Mouse (Mus musculus) layer of hippocampus, adult 2 months (tissue): ENCODE data around the gene Mthfd2. TPM values are rescaled to one million over a fixed set of nuclear protein-coding genes. Genes with fewer than 3 reads are reported as not detected.

ENCODE experiments used
- DNase-seq, 2 experiments: peaks; one replicate each; pipeline ENCODE4 v3.0.0; 2022; ENCODE audit warnings: low spot score in 2 of 2
- H3K27ac ChIP-seq: fragments of 200-600 bp; 2 replicates; pipeline ENCODE4 v1.8.1; 2022
- H3K4me3 ChIP-seq: fragments of 200-600 bp; 2 replicates; pipeline ENCODE4 v1.8.1; 2022; ENCODE audit warnings: mild to moderate bottlenecking
- CTCF ChIP-seq: fragments of 200-600 bp; conservative IDR thresholded peaks from 2 replicates; pipeline ENCODE4 v1.8.1; 2022; ENCODE audit warnings: antibody characterized with exemption, mild to moderate bottlenecking, moderate library complexity
- total RNA-seq, 2 experiments: library from RNA; stranded (reverse); gene quantifications; 2 replicates each; pipeline ENCODE4 v1.2.3; 2021

Gene Mthfd2
- total RNA-seq, 2 experiments from 2014 or later = 5.8 to 7.1 TPM

- peak; percentile 74 for TF ChIP-seq CTCF
- Histone ChIP-seq H3K4me3 (no peak overlapping the region), H3K27ac (no peak overlapping the region)
- no peak for DNase-seq
These were observed 46.8 kb downstream of the Mthfd2 start for GRCm38 (mm10) chr6:83278881-83279280.

DNA sequence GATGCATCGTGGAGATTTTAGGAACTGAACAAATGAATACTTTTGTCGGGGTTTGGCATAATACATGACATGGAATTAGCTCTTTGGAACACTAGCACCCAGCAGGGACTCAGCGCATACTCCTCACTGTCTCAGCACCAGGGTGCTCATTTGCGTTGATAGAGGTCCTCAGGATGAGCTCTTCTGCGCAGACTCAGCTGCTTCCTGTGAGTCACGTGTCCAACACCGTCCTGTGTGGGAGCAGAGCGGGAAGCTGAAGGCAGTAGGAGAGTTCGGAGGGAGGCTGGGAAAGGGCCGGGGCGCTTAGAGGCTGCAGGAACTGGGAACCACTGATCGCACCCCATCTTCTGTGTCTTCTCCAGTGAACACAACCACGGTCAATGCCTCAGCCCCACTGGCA is 48.6 kb downstream of the Mthfd2 start:
- no peak for DNase-seq

DNA sequence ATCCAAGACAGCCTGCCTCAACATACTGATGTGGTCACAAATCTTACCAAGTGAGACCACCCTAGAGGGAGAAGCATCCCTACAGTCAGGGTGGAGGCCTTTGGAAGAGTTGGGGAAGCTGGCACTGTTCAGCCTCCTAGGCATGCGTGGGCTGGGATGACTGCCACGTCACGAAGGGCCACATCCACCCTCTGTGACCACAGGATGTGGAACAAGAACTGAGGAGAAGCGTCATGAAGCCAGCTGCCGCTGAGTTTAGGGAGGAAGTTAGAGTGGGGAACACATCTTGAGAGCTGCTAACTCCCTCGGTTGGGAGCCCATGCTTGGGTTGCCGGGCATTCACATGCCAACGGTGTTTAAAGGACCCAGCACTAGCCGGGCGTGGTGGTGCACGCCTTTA is 52.0 kb downstream of the Mthfd2 start:
- DNase-seq = no peak
- no peak overlapping the region for H3K27ac ChIP-seq
- no peak for TF ChIP-seq CTCF
- H3K4me3 ChIP-seq = no peak overlapping the region

More for the DNA sequence above, 48.6 kb downstream of the Mthfd2 start:
- no peak for TF ChIP-seq CTCF
- Histone ChIP-seq H3K27ac (no peak overlapping the region), H3K4me3 (no peak overlapping the region)

DNA sequence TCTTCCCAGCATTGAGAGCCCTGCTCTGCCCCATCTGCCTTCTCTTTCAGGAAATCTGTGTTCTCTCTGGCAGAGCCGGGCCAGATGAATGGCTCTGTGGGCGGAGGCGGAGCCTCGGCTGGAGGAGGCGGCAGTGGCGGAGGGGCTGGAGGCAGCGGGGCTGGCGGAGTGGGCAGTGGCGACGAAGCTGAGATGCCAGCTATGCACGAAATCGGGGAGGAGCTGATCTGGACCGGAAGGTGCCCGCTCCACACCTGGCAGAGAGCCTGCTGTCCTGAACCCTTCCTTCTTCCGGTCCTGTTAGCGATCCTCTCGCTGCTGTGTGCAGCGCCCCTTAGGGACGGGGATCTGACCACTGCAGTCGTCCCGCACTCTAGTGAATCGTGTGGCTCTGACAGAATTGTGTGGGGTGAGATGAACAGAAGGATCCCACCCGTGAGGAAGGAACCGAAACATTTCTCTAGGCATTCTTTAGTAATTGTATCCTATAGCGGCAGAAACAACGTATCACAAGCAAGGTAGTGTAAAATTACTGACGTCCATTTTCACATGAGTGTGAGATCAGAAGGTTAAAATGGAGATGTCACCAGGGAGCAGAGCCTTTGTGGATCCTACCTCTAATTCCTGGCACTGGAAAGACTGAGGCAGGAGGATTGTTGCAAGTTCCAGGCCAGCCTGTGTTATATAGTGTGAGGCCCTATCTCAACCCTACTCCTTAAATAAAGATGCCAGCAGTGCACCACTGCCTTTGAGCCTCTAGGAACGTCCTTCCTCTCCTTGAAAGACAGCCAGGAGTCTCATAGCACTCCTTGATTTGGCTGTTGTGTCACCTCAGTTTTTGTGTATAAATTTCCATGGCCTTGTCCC is 57.3 kb downstream of the Mthfd2 start:
- H3K27ac ChIP-seq = peak overlapping the region; percentile 85
- DNase-seq = peak; percentile 82 to 89
- peak; percentile 79 for TF ChIP-seq CTCF
- peak overlapping the region; percentile 51 for H3K4me3 ChIP-seq

DNA sequence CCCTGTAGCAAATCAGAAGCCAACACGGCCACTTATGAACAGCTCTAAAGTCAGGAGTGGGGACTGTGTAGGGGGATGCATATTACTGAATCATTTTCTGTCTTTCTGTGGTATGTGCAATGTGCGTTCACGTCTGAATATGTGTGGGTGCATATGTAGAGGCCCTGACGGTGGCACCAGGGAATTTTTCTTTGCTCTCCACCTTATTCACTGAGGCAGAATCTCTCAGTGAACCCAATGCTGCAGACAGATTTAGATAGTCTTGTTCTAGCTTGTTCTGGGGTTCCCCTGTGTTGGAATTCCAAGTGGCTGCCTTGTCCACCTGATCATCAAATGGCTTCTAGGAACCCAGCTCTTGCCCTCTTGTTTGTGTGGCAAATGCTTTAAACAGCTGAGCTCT is 58.1 kb downstream of the Mthfd2 start:
- peak overlapping the region; percentile 85 for H3K27ac ChIP-seq
- no peak for DNase-seq
- TF ChIP-seq CTCF = no peak
- peak overlapping the region; percentile 51 for H3K4me3 ChIP-seq

DNA sequence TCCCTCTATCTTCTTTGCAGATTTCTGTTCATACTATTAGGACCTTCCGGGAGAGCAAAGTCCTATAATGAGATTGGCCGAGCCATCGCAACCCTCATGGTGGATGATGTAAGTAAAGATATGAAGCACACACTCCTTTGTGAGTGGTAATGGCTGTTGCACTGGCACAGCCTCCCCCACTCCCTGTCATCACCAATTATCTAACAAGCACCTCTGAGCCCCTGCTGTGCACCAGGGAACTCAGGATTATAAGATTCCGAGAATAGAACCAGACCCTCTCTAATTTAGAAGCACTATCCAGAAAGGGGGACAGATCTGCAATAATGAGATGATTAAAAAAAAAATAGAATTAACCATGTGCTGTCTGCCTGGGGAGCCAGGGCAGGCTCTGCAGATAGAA is 60.1 kb downstream of the Mthfd2 start:
- no peak for DNase-seq
- no peak for TF ChIP-seq CTCF
- Histone ChIP-seq H3K27ac (no peak overlapping the region), H3K4me3 (no peak overlapping the region)

DNA sequence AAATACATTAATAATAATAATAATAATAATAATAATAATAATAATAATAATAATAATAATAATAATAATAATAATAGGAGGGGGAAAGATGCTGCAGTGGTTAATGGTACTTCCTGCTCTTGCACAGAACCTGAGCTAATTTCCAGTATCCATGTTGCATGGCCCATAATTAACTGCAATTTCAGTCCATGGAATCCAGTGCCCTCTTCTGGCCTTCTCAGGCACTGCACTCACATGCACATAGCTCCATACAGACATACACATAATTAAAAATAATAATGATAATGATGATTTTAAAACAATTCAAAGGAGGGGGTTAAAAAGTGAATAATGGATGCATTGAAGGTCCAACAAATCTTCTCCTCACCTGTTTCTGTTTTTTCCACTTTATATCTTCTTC is 60.5 kb downstream of the Mthfd2 start:
- no peak overlapping the region for H3K27ac ChIP-seq
- H3K4me3 ChIP-seq = no peak overlapping the region
- TF ChIP-seq CTCF = peak; percentile 62
- no peak for DNase-seq

GRCm38 (mm10) chr6:83264516-83264915 is 61.2 kb downstream of the Mthfd2 start:
- no peak for DNase-seq
- Histone ChIP-seq H3K4me3 (no peak overlapping the region), H3K27ac (no peak overlapping the region)
- TF ChIP-seq CTCF = peak; percentile 35; the same call in 1 of the 2 replicates

Other genes with a start within 250 kb of the Mthfd2 start
- 10 to 100 TPM; 36.3 to 37.5 TPM for gene Pcgf1, start 248.0 kb downstream of the Mthfd2 start, total RNA-seq
- gene Lbx2, start 239.5 kb downstream of the Mthfd2 start, total RNA-seq = under 1 TPM in 1 of 2 experiments, not detected in 1; 0.86 TPM
- 1 to 10 TPM; 7.7 to 9.1 TPM for gene Ccdc142, start 224.3 kb downstream of the Mthfd2 start, total RNA-seq
- gene Gm42688, start 224.3 kb downstream of the Mthfd2 start, total RNA-seq = 1 to 10 TPM; 8.5 to 9.5 TPM
- gene Mrpl53, start 216.9 kb downstream of the Mthfd2 start, total RNA-seq = 10 to 100 TPM; 64.9 to 67.4 TPM
- 10 to 100 TPM; 24.0 to 26.4 TPM for gene Mogs, start 210.4 kb downstream of the Mthfd2 start, total RNA-seq
- 10 to 100 TPM; 55.9 to 56.1 TPM for gene Wbp1, start 204.3 kb downstream of the Mthfd2 start, total RNA-seq
- 10 to 100 TPM; 22.3 to 25.4 TPM for gene Ino80b, start 200.5 kb downstream of the Mthfd2 start, total RNA-seq
- 10 to 100 TPM; 80.0 to 84.0 TPM for gene Rtkn, start 190.4 kb downstream of the Mthfd2 start, total RNA-seq
- 10 to 100 TPM; 25.0 to 32.0 TPM for gene Wdr54, start 169.5 kb downstream of the Mthfd2 start, total RNA-seq
- 10 to 100 TPM; 21.8 to 21.9 TPM for gene 1700003E16Rik, start 169.5 kb downstream of the Mthfd2 start, total RNA-seq
- gene Dctn1, start 160.0 kb downstream of the Mthfd2 start, total RNA-seq = 100 to 1,000 TPM; 400 to 422 TPM
- under 1 TPM; 0.44 to 0.98 TPM for gene Slc4a5, start 106.1 kb downstream of the Mthfd2 start, total RNA-seq
- 10 to 100 TPM; 16.2 to 22.2 TPM for gene Mob1a, start 108 bp upstream of the Mthfd2 start, total RNA-seq
- gene Bola3, start 23.2 kb upstream of the Mthfd2 start, total RNA-seq = 10 to 100 TPM; 46.0 to 49.4 TPM
- 10 to 100 TPM; 61.0 to 65.9 TPM for gene Tet3, start 133.2 kb upstream of the Mthfd2 start, total RNA-seq
- 10 to 100 TPM; 36.8 to 38.6 TPM for gene Dguok, start 181.1 kb upstream of the Mthfd2 start, total RNA-seq
- not detected for gene Actg2, start 210.4 kb upstream of the Mthfd2 start, total RNA-seq
- 10 to 100 TPM; 33.0 to 35.5 TPM for gene Stambp, start 246.8 kb upstream of the Mthfd2 start, total RNA-seq